Mouse (Mus musculus): ENCODE data around the gene Nell2. TPM values are rescaled to one million over a fixed set of nuclear protein-coding genes. Genes with fewer than 3 reads are reported as not detected.

Gene Nell2
- polyA plus RNA-seq, 1 experiment = 0.19 TPM

DNA sequence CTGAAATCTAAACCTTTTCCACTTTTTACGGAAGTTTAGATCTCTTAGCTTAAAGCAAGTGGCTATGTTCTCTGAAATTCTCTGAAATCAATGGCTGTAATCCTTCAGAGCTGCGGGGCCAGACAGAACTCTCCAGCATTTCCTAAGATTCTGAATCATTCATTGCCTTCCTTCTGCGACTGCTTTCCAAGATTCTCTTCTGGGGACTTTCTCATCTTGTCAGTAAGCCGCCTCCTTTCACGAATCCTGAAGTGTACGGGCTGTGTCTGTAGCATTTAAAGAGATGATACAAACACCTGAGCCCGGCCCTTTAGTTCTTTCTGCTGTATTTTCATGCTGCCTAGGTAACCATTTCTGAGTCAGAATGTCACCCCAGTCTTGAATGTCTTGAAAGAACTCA, 428.2 kb downstream of the Nell2 start:
- H3K27ac ChIP-seq (ENCODE audit: insufficient read depth, low read length) = no peak overlapping the region
- H3K27me3 ChIP-seq (ENCODE audit: control insufficient read depth, insufficient read depth, low read length) = no peaks in the 10 kb centered on the region
- no peak overlapping the region for H3K4me3 ChIP-seq (ENCODE audit: extremely low read depth, insufficient read depth, insufficient read length)
- no peaks in the 10 kb centered on the region for H3K36me3 ChIP-seq (ENCODE audit: control insufficient read depth, insufficient read depth, low read length)
- no peaks in the 10 kb centered on the region for H3K4me1 ChIP-seq (ENCODE audit: control insufficient read depth, insufficient read depth, insufficient read length)
- TF ChIP-seq POLR2A (IDR thresholded peaks at IDR 0.05; ENCODE audit: low read depth, low read length) = no peak
- no peak for TF ChIP-seq CTCF (IDR thresholded peaks at IDR 0.05; ENCODE audit: extremely low read depth, insufficient read depth, insufficient read length, insufficient replicate concordance)
- 82% methylated on average over 7 of the region's 7 CpGs for WGBS
- no peak for DNase-seq (ENCODE audit: low read depth in 1 of 2, low spot score in 2 of 2)

DNA sequence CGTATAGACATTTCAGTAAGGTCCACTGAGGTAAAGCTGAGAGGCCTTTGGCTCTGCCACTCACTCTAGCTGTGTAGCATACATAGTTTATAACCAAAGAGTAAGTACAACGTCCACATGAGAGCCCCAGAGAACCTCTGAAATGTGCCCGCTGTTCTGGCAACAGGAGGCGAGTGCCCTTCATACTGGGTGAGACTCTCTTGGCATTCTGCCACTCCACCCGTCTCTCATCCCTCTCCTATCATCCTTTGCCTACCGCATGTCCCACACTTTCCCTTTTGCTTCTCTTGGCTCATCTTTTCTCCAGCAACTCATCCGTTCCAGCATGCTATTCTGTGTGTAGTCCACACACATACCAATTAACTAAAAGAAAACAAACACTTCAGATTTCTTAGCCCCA, 442.4 kb downstream of the Nell2 start:
- Histone ChIP-seq H3K27ac (ENCODE audit: insufficient read depth, low read length) (no peak overlapping the region), H3K4me3 (ENCODE audit: extremely low read depth, insufficient read depth, insufficient read length) (no peak overlapping the region), H3K36me3 (ENCODE audit: control insufficient read depth, insufficient read depth, low read length) (no peaks in the 10 kb centered on the region), H3K27me3 (ENCODE audit: control insufficient read depth, insufficient read depth, low read length) (no peaks in the 10 kb centered on the region), H3K4me1 (ENCODE audit: control insufficient read depth, insufficient read depth, insufficient read length) (no peaks in the 10 kb centered on the region)
- no peak for DNase-seq (ENCODE audit: low read depth in 1 of 2, low spot score in 2 of 2)
- no peak for TF ChIP-seq POLR2A (IDR thresholded peaks at IDR 0.05; ENCODE audit: low read depth, low read length)
- TF ChIP-seq CTCF (IDR thresholded peaks at IDR 0.05; ENCODE audit: extremely low read depth, insufficient read depth, insufficient read length, insufficient replicate concordance) = no peak
- WGBS = 86% methylated on average over 7 of the region's 7 CpGs

DNA sequence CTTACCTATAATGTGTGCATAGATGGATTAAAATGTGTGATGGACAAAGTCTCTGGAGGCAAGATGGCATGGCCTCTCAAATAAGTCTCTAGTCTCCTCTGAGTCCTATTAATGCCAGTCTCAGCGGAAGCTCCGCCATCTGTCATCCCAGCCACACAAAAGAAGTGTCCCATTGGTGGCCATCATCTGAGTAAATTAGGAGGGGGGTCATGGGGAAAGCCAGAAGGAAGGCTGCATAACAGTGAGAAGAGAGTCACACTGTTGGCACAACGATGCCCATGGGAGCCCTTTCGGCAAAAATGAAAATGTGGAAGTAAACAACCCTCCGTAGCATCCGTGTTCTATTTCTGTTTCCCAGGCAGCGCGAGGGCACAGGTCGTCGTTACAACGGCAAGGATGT, 446.7 kb downstream of the Nell2 start:
- Histone ChIP-seq H3K4me3 (ENCODE audit: extremely low read depth, insufficient read depth, insufficient read length) (no peak overlapping the region), H3K27ac (ENCODE audit: insufficient read depth, low read length) (no peak overlapping the region), H3K36me3 (ENCODE audit: control insufficient read depth, insufficient read depth, low read length) (no peaks in the 10 kb centered on the region), H3K4me1 (ENCODE audit: control insufficient read depth, insufficient read depth, insufficient read length) (no peaks in the 10 kb centered on the region), H3K27me3 (ENCODE audit: control insufficient read depth, insufficient read depth, low read length) (no peaks in the 10 kb centered on the region)
- no peak for DNase-seq (ENCODE audit: low read depth in 1 of 2, low spot score in 2 of 2)
- TF ChIP-seq POLR2A (IDR thresholded peaks at IDR 0.05; ENCODE audit: low read depth, low read length) (no peak), CTCF (IDR thresholded peaks at IDR 0.05; ENCODE audit: extremely low read depth, insufficient read depth, insufficient read length, insufficient replicate concordance) (no peak)
- WGBS = 93% methylated on average over 11 of the region's 11 CpGs

DNA sequence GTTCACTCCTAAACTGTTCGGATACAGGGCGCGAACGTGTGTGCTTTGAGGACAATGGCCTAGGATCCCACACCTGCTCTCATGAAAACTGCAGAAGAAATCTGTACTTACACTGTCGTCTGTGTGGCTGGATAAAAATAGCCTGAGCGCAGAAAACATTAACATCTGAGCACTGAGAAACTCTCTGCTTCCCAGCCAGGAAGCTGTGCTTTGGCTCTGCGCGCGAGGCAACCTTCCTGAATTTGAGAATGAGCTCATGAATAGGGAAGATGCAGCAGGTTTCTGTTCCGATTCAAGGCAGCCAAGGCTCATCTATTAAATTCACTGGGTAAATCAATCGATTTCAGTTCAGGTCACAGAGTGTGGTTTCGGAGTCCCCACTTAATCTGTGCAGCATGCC, 453.0 kb downstream of the Nell2 start:
- TF ChIP-seq CTCF (IDR thresholded peaks at IDR 0.05; ENCODE audit: extremely low read depth, insufficient read depth, insufficient read length, insufficient replicate concordance) = no peak
- TF ChIP-seq POLR2A (IDR thresholded peaks at IDR 0.05; ENCODE audit: low read depth, low read length) = no peak
- Histone ChIP-seq H3K36me3 (ENCODE audit: control insufficient read depth, insufficient read depth, low read length) (no peaks in the 10 kb centered on the region), H3K4me3 (ENCODE audit: extremely low read depth, insufficient read depth, insufficient read length) (no peak overlapping the region), H3K27me3 (ENCODE audit: control insufficient read depth, insufficient read depth, low read length) (no peaks in the 10 kb centered on the region), H3K4me1 (ENCODE audit: control insufficient read depth, insufficient read depth, insufficient read length) (no peaks in the 10 kb centered on the region), H3K27ac (ENCODE audit: insufficient read depth, low read length) (no peak overlapping the region)
- WGBS = 88% methylated on average over 12 of the region's 12 CpGs
- no peak for DNase-seq (ENCODE audit: low read depth in 1 of 2, low spot score in 2 of 2)

DNA sequence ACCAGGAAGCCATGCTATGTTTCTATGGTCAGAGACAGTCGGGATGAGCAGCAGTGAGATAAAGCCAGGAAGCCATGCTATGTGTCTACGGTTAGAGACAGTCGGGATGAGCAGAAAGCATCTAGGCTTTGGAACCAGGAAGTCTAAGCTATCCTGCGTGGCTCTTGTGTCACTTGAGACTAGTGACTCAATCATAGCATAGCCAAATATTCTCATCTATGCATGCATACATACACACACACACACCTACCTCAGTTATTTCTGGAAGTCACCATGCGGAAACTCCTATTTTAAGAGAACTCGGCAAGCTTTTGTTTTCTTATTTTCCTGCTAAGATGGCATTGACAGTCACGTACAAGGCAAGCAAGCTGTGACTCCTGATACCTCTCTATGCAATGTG, 457.5 kb downstream of the Nell2 start:
- no peaks in the 10 kb centered on the region for H3K4me1 ChIP-seq (ENCODE audit: control insufficient read depth, insufficient read depth, insufficient read length)
- no peak overlapping the region for H3K4me3 ChIP-seq (ENCODE audit: extremely low read depth, insufficient read depth, insufficient read length)
- H3K27ac ChIP-seq (ENCODE audit: insufficient read depth, low read length) = no peak overlapping the region
- DNase-seq (ENCODE audit: low read depth in 1 of 2, low spot score in 2 of 2) = no peak
- no peaks in the 10 kb centered on the region for H3K27me3 ChIP-seq (ENCODE audit: control insufficient read depth, insufficient read depth, low read length)
- no peaks in the 10 kb centered on the region for H3K36me3 ChIP-seq (ENCODE audit: control insufficient read depth, insufficient read depth, low read length)
- WGBS = 90% methylated on average over 7 of the region's 7 CpGs
- TF ChIP-seq POLR2A (IDR thresholded peaks at IDR 0.05; ENCODE audit: low read depth, low read length) (no peak), CTCF (IDR thresholded peaks at IDR 0.05; ENCODE audit: extremely low read depth, insufficient read depth, insufficient read length, insufficient replicate concordance) (no peak)

DNA sequence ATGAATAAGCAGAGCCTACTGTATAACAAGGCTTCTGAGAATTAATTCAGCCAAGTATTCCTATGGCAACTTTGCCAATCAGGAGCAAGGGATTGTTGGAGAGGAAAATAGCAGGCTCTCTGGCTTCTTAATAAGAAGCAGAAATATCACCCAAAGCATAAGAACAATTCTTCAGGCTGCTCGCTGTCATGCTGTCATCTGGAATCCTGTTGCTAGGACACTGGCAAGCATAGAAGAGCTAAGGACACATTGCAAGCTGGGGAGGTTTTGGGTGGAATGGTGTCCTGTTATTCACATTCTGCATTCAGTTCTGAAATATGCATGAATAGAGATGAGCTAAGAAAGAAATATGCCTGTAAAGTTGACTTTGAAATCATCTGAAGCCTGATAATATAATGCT, 459.6 kb downstream of the Nell2 start:
- no peaks in the 10 kb centered on the region for H3K27me3 ChIP-seq (ENCODE audit: control insufficient read depth, insufficient read depth, low read length)
- 86% methylated on average over 1 of the region's 1 CpGs for WGBS
- no peak overlapping the region for H3K4me3 ChIP-seq (ENCODE audit: extremely low read depth, insufficient read depth, insufficient read length)
- H3K27ac ChIP-seq (ENCODE audit: insufficient read depth, low read length) = no peak overlapping the region
- H3K4me1 ChIP-seq (ENCODE audit: control insufficient read depth, insufficient read depth, insufficient read length) = no peaks in the 10 kb centered on the region
- no peak for TF ChIP-seq CTCF (IDR thresholded peaks at IDR 0.05; ENCODE audit: extremely low read depth, insufficient read depth, insufficient read length, insufficient replicate concordance)
- no peak for TF ChIP-seq POLR2A (IDR thresholded peaks at IDR 0.05; ENCODE audit: low read depth, low read length)
- DNase-seq (ENCODE audit: low read depth in 1 of 2, low spot score in 2 of 2) = no peak
- H3K36me3 ChIP-seq (ENCODE audit: control insufficient read depth, insufficient read depth, low read length) = no peaks in the 10 kb centered on the region

DNA sequence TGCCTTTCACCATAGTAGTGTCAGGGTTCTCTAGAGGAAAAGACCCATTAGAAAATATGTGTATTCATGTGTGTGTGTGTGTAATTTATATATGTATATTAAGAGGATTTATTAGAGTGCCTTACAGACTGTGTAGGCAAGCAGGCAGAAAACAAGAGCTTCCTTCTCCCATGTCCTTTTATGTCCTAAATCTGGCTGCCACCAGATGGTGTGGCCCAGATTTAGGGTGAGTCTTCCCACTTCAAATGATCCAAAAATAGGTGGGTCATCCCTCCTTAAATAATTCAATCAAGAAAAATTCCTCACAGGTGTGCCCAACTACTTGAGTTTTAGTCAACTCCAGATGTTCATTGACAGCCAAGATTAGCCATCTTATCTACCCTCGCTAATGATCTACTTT, 460.3 kb downstream of the Nell2 start:
- 83% methylated on average over 1 of the region's 1 CpGs for WGBS
- no peak overlapping the region for H3K27ac ChIP-seq (ENCODE audit: insufficient read depth, low read length)
- H3K36me3 ChIP-seq (ENCODE audit: control insufficient read depth, insufficient read depth, low read length) = no peaks in the 10 kb centered on the region
- no peak for DNase-seq (ENCODE audit: low read depth in 1 of 2, low spot score in 2 of 2)
- H3K4me1 ChIP-seq (ENCODE audit: control insufficient read depth, insufficient read depth, insufficient read length) = no peaks in the 10 kb centered on the region
- H3K4me3 ChIP-seq (ENCODE audit: extremely low read depth, insufficient read depth, insufficient read length) = no peak overlapping the region
- H3K27me3 ChIP-seq (ENCODE audit: control insufficient read depth, insufficient read depth, low read length) = no peaks in the 10 kb centered on the region
- TF ChIP-seq CTCF (IDR thresholded peaks at IDR 0.05; ENCODE audit: extremely low read depth, insufficient read depth, insufficient read length, insufficient replicate concordance) (no peak), POLR2A (IDR thresholded peaks at IDR 0.05; ENCODE audit: low read depth, low read length) (no peak)
